Mouse (Mus musculus) heart, postnatal 0 days (tissue): ENCODE data around the gene Sema6d. TPM values are rescaled to one million over a fixed set of nuclear protein-coding genes. Genes with fewer than 3 reads are reported as not detected.
A peak's percentile ranks its signal among the peaks of the same experiment; 100 is the strongest.

ENCODE experiments used
- ATAC-seq: fragments of 200-750 bp; cut with Nextera tagmentation; 2 replicates; pipeline ENCODE4 v1.8.0; 2017; ENCODE audit warnings: low read depth, moderate number of reproducible peaks, moderate library complexity; ENCODE audit not compliant: insufficient read depth
- DNase-seq: peaks from one replicate; pipeline ENCODE4 v3.0.0-alpha.2; 2016; ENCODE audit warnings: low spot score
- H3K27ac ChIP-seq: fragments of 300-500 bp; sonication (generic); 2 replicates; pipeline ENCODE4 v1.5.1; 2014; ENCODE audit warnings: low read depth, mild to moderate bottlenecking
- H3K27me3 ChIP-seq: fragments of 300-500 bp; sonication (generic); 2 replicates; pipeline ENCODE4 v1.6.1; 2014; ENCODE audit warnings: low read length, mixed read lengths; ENCODE audit not compliant: control insufficient read depth, insufficient read depth
- H3K36me3 ChIP-seq: fragments of 300-500 bp; sonication (generic); replicated peaks from 2 replicates; pipeline ENCODE4 v1.6.1; 2014; ENCODE audit warnings: low read length, mixed read lengths; ENCODE audit not compliant: control insufficient read depth, insufficient read depth
- H3K4me1 ChIP-seq: fragments of 300-500 bp; sonication (generic); 2 replicates; pipeline ENCODE4 v1.6.1; 2014; ENCODE audit warnings: antibody characterized with exemption; ENCODE audit not compliant: control insufficient read depth, insufficient read depth
- H3K4me2 ChIP-seq: fragments of 300-500 bp; sonication (generic); 2 replicates; pipeline ENCODE4 v1.6.1; 2014; ENCODE audit warnings: low read depth, mild to moderate bottlenecking, low read length, moderate library complexity
- H3K4me3 ChIP-seq: fragments of 300-500 bp; sonication (generic); 2 replicates; pipeline ENCODE4 v1.5.1; 2014; ENCODE audit warnings: low read depth, low read length
- H3K9ac ChIP-seq: fragments of 300-500 bp; sonication (generic); replicated peaks from 2 replicates; pipeline ENCODE4 v1.6.1; 2014; ENCODE audit warnings: low read depth, low read length, mixed read lengths
- H3K9me3 ChIP-seq: fragments of 300-500 bp; sonication (generic); replicated peaks from 2 replicates; pipeline ENCODE4 v1.6.1; 2016; ENCODE audit warnings: low read length; ENCODE audit not compliant: control insufficient read depth
- CTCF ChIP-seq: IDR thresholded peaks from 2 replicates; pipeline ENCODE4 v1.5.1; 2016; ENCODE audit warnings: antibody characterized with exemption, control low read depth, low read depth
- EP300 ChIP-seq: IDR thresholded peaks from 2 replicates; pipeline ENCODE4 v1.6.1; 2016; ENCODE audit warnings: antibody characterized with exemption, low read depth
- WGBS: fragments of 180-500 bp; shearing (Covaris S2); extraction: QIAGEN DNeasy Blood & Tissue Kit; methylation state at CpG from one replicate; pipeline ENCODE4 v1.1.7; 2014; 5-methylcytosine and 5-hydroxymethylcytosine counted together
- polyA plus RNA-seq: library from polyadenylated mRNA; unstranded; fragments of >200 nt; fragmentation: Nextera tagmentation; extraction: Ambion mirVana; gene quantifications from 2 replicates; pipeline ENCODE4 v1.2.1, GENCODE M21; 2015
- total RNA-seq: library from RNA; depleted of rRNA; stranded (reverse); fragments of >200 nt; gene quantifications from 2 replicates; pipeline ENCODE4 v1.2.3, GENCODE M21; 2014; ENCODE audit warnings: low replicate concordance

The Sema6d gene
- total and polyA plus RNA-seq, 2 experiments from 2014 or later: 8.7 to 28.8 TPM

- DNase-seq (no peak), ATAC-seq (no peak)
- Histone ChIP-seq H3K27ac (no peak overlapping the region), H3K27me3 (no peaks in the 10 kb centered on the region), H3K4me3 (no peak overlapping the region), H3K4me2 (no peak overlapping the region), H3K9me3 (no peaks in the 10 kb centered on the region), H3K4me1 (peaks cover 15% of the 10 kb centered on the region), H3K9ac (no peak overlapping the region), H3K36me3 (no peaks in the 10 kb centered on the region)
- 59% methylated on average over 6 of the region's 6 CpGs for WGBS
- TF ChIP-seq EP300 (no peak), CTCF (no peak)
Observed at GRCm38 (mm10) chr2:124401727-124402380, 312.1 kb downstream of the Sema6d start.

GRCm38 (mm10) chr2:124403571-124403970 lies 313.8 kb downstream of the Sema6d start:
- Histone ChIP-seq H3K36me3 (no peaks in the 10 kb centered on the region), H3K9me3 (no peaks in the 10 kb centered on the region), H3K4me1 (peaks cover 15% of the 10 kb centered on the region), H3K27me3 (no peaks in the 10 kb centered on the region), H3K27ac (no peak overlapping the region), H3K9ac (no peak overlapping the region), H3K4me3 (no peak overlapping the region), H3K4me2 (no peak overlapping the region)
- ATAC-seq (no peak), DNase-seq (no peak)
- TF ChIP-seq CTCF: no peak
- no peak for TF ChIP-seq EP300
- 58% methylated on average over 8 of the region's 8 CpGs for WGBS

GRCm38 (mm10) chr2:124403981-124404380 lies 314.2 kb downstream of the Sema6d start:
- Histone ChIP-seq H3K27me3 (no peaks in the 10 kb centered on the region), H3K36me3 (no peaks in the 10 kb centered on the region), H3K4me3 (no peak overlapping the region), H3K9me3 (no peaks in the 10 kb centered on the region), H3K4me1 (peaks cover 15% of the 10 kb centered on the region), H3K9ac (no peak overlapping the region), H3K27ac (peak overlapping the region; percentile 7; the same call in 1 of the 2 replicates), H3K4me2 (no peak overlapping the region)
- no peak for TF ChIP-seq EP300
- TF ChIP-seq CTCF: no peak
- ATAC-seq (no peak), DNase-seq (peak; percentile 14)
- WGBS: 26% methylated on average over 6 of the region's 6 CpGs

- no peak overlapping the region for H3K4me3 ChIP-seq
- no peaks in the 10 kb centered on the region for H3K36me3 ChIP-seq
- H3K27me3 ChIP-seq: no peaks in the 10 kb centered on the region
- TF ChIP-seq CTCF: no peak
- no peak for TF ChIP-seq EP300
- ATAC-seq: no peak
- H3K9ac ChIP-seq: no peak overlapping the region
- H3K4me2 ChIP-seq: no peak overlapping the region
- DNase-seq: no peak
- H3K4me1 ChIP-seq: peaks cover 15% of the 10 kb centered on the region
- no peaks in the 10 kb centered on the region for H3K9me3 ChIP-seq
- H3K27ac ChIP-seq: peak overlapping the region; percentile 7; the same call in 1 of the 2 replicates
- 83% methylated on average over 6 of the region's 6 CpGs for WGBS
Observed at GRCm38 (mm10) chr2:124404631-124405562, 315.1 kb downstream of the Sema6d start.

- no peak for TF ChIP-seq CTCF
- no peak for TF ChIP-seq EP300
- no peak overlapping the region for H3K27ac ChIP-seq
- H3K4me3 ChIP-seq: no peak overlapping the region
- H3K9me3 ChIP-seq: no peaks in the 10 kb centered on the region
- peaks cover 7% of the 10 kb centered on the region for H3K4me1 ChIP-seq
- DNase-seq (peak; percentile 50), ATAC-seq (peak; percentile 74)
- no peak overlapping the region for H3K9ac ChIP-seq
- H3K4me2 ChIP-seq: no peak overlapping the region
- no peaks in the 10 kb centered on the region for H3K36me3 ChIP-seq
- 44% methylated on average over 1 of the region's 1 CpGs for WGBS
- H3K27me3 ChIP-seq: no peaks in the 10 kb centered on the region
Observed at GRCm38 (mm10) chr2:124408956-124409355, 319.2 kb downstream of the Sema6d start.
